Mouse (Mus musculus): ENCODE results near the gene Abhd16a.

- TF ChIP-seq CTCF (IDR thresholded peaks at IDR 0.05; ENCODE audit: borderline replicate concordance, insufficient read depth, low read length) = no peak
- TF ChIP-seq POLR2A (IDR thresholded peaks at IDR 0.05; ENCODE audit: low read depth, low read length) = no peak
Measured at GRCm38 (mm10) chr17:35125578-35125977, 36.5 kb downstream of the Abhd16a start.

Data from embryonic fibroblast, embryonic 13.5 days (primary cell).